Mouse (Mus musculus): ENCODE measurements around the gene Rgs6. TPM values are rescaled to one million over a fixed set of nuclear protein-coding genes. Genes with fewer than 3 reads are reported as not detected.

Rgs6 gene
- polyA plus RNA-seq, 1 experiment from 2014 or later, result 7.4 TPM

DNA sequence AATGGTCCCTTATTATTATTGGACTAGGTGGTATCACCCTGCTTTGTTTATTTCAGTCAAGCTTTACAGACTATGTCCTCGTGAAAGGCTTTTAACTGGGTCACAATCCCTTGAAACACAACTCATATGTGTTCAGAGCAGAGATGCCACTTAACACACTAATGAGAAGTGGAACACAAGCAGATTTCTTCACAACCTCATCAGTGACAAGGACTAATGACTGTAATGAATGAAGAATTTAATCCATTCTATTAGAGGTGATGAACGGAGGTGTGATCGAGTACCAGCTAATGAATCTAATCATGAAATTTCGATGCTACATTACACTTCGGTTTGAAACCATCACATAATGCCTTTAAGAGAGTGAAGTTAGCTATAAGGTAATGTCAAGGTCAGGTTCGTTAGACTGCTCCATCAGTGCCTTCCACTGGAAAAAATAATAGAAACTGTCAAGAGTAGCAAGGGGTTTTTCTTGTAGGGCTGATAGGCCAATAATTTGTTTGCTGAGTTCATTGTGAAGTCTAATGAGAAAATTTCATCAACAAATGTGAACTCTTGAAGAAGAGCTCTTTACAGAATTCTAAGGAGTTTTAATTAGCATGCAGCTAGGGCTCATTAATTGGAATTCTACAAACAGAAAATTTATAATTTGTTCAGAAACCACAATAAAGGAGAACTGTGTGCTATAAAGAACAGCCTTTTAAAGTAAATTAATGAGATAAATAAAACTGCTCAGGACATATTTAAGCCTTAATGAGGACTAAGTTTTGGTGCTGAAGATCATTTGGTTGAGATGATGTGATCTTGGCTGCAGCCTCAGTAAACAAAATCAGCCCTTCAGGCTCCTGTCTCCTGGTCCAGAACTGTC is 307.1 kb downstream of the Rgs6 start:
- 76% methylated on average over 6 of the region's 6 CpGs for WGBS
- H3K27ac ChIP-seq (ENCODE audit: low read depth, low read length), result no peak overlapping the region
- no peaks in the 10 kb centered on the region for H3K4me1 ChIP-seq (ENCODE audit: control insufficient read depth, insufficient read depth, low read length)
- no peaks in the 10 kb centered on the region for H3K36me3 ChIP-seq (ENCODE audit: control insufficient read depth, insufficient read depth, low read length)
- H3K9ac ChIP-seq (replicated peaks; ENCODE audit: low read depth, low read length), result no peak overlapping the region
- H3K4me3 ChIP-seq (ENCODE audit: low read depth, low read length), result no peak overlapping the region
- no peak overlapping the region for H3K4me2 ChIP-seq (ENCODE audit: low read depth, low read length)
- H3K9me3 ChIP-seq (ENCODE audit: control insufficient read depth, low read length), result no peaks in the 10 kb centered on the region
- ATAC-seq (ENCODE audit: low read depth), result no peak
- H3K27me3 ChIP-seq (ENCODE audit: control insufficient read depth, insufficient read depth, low read length), result no peaks in the 10 kb centered on the region

DNA sequence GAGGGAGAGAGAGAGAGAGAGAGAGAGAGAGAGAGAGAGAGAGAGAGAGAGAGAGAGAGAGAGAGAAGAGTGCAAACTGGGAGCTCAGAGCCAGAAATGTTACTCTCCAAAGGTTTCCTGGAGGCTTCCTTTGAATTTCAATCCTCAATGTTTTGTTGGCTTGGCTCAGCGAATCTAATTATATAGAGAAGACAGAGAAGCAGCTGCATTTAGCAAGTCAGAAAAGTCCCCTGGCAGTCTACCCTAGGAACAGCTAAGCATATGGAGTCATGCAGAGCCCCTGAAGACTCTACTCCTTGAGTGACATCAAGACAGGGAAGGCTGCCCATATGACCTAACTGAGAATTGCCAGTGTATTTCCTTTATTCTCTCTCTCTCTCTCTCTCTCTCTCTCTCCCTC is 317.7 kb downstream of the Rgs6 start:
- Histone ChIP-seq H3K4me1 (ENCODE audit: control insufficient read depth, insufficient read depth, low read length) (no peaks in the 10 kb centered on the region), H3K27ac (ENCODE audit: low read depth, low read length) (no peak overlapping the region), H3K9ac (replicated peaks; ENCODE audit: low read depth, low read length) (no peak overlapping the region), H3K36me3 (ENCODE audit: control insufficient read depth, insufficient read depth, low read length) (no peaks in the 10 kb centered on the region), H3K4me2 (ENCODE audit: low read depth, low read length) (no peak overlapping the region), H3K9me3 (ENCODE audit: control insufficient read depth, low read length) (no peaks in the 10 kb centered on the region), H3K27me3 (ENCODE audit: control insufficient read depth, insufficient read depth, low read length) (no peaks in the 10 kb centered on the region), H3K4me3 (ENCODE audit: low read depth, low read length) (no peak overlapping the region)
- 65% methylated on average over 1 of the region's 1 CpGs for WGBS
- no peak for ATAC-seq (ENCODE audit: low read depth)

DNA sequence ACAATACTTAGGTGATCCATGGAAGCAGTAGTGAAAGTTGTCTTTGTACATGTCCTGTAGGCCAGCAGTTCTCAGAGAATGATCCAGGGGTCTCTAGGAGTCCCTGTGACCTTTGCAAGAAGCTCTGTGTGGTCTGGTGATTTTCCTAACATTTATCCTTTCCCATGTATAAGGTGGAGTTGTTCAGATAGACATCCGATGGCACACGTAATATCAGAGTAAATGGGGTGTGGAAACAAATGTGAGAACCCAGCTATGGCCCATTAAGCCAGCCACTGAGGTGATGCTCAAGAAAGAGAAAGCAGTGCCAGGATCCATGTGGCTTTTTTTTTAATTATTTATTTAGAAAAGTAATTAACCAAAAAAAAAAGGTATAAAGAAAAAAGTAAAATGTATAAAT is 322.8 kb downstream of the Rgs6 start:
- Histone ChIP-seq H3K9me3 (ENCODE audit: control insufficient read depth, low read length) (no peaks in the 10 kb centered on the region), H3K27ac (ENCODE audit: low read depth, low read length) (no peak overlapping the region), H3K9ac (replicated peaks; ENCODE audit: low read depth, low read length) (no peak overlapping the region), H3K27me3 (ENCODE audit: control insufficient read depth, insufficient read depth, low read length) (no peaks in the 10 kb centered on the region), H3K4me3 (ENCODE audit: low read depth, low read length) (no peak overlapping the region), H3K36me3 (ENCODE audit: control insufficient read depth, insufficient read depth, low read length) (no peaks in the 10 kb centered on the region), H3K4me1 (ENCODE audit: control insufficient read depth, insufficient read depth, low read length) (no peaks in the 10 kb centered on the region), H3K4me2 (ENCODE audit: low read depth, low read length) (no peak overlapping the region)
- no peak for ATAC-seq (ENCODE audit: low read depth)
- 72% methylated on average over 2 of the region's 2 CpGs for WGBS

DNA sequence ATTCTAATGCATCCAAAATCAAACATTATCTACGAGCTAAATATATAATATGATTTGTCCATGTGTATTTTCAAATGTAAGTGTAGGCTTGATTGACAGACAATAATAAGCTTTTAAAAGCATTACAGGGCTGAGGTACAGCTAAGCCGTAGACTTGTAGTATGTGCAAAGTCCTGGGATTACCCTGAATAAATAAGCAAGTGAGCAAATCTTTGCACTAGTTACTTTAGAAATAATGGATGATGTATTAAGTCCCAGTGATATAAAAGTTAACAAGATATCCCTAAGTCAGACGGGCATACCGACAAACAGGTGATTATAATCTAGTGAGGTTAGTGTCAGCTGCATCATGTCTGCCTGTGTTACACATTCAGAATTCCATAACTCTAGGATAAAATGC is 326.0 kb downstream of the Rgs6 start:
- H3K36me3 ChIP-seq (ENCODE audit: control insufficient read depth, insufficient read depth, low read length), result no peaks in the 10 kb centered on the region
- no peaks in the 10 kb centered on the region for H3K4me1 ChIP-seq (ENCODE audit: control insufficient read depth, insufficient read depth, low read length)
- H3K27ac ChIP-seq (ENCODE audit: low read depth, low read length), result no peak overlapping the region
- H3K4me2 ChIP-seq (ENCODE audit: low read depth, low read length), result no peak overlapping the region
- H3K27me3 ChIP-seq (ENCODE audit: control insufficient read depth, insufficient read depth, low read length), result no peaks in the 10 kb centered on the region
- H3K4me3 ChIP-seq (ENCODE audit: low read depth, low read length), result no peak overlapping the region
- no peak for ATAC-seq (ENCODE audit: low read depth)
- no peak overlapping the region for H3K9ac ChIP-seq (replicated peaks; ENCODE audit: low read depth, low read length)
- no peaks in the 10 kb centered on the region for H3K9me3 ChIP-seq (ENCODE audit: control insufficient read depth, low read length)
- WGBS, result 89% methylated on average over 4 of the region's 4 CpGs

DNA sequence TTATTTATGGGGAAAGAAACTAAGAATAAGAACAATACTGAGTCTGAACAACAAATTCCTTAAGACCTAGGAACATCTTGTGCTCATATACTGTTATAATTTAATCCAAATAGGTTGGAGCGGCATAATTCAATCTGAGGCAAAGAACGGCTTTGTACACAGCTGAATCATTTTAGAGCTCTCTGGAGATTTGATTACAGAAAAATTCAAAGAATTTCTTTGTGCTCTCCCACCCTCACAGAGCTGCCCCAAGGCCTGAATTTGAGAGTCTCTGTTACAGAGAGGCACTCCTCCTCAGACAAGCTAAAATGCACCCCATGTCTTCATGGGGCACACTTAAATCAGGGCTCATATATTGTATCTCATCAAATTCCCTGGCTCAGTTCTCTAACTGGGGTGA is 332.1 kb downstream of the Rgs6 start:
- Histone ChIP-seq H3K4me3 (ENCODE audit: low read depth, low read length) (no peak overlapping the region), H3K9me3 (ENCODE audit: control insufficient read depth, low read length) (no peaks in the 10 kb centered on the region), H3K27me3 (ENCODE audit: control insufficient read depth, insufficient read depth, low read length) (no peaks in the 10 kb centered on the region), H3K9ac (replicated peaks; ENCODE audit: low read depth, low read length) (no peak overlapping the region), H3K36me3 (ENCODE audit: control insufficient read depth, insufficient read depth, low read length) (no peaks in the 10 kb centered on the region), H3K4me2 (ENCODE audit: low read depth, low read length) (no peak overlapping the region), H3K27ac (ENCODE audit: low read depth, low read length) (no peak overlapping the region), H3K4me1 (ENCODE audit: control insufficient read depth, insufficient read depth, low read length) (no peaks in the 10 kb centered on the region)
- no peak for ATAC-seq (ENCODE audit: low read depth)
- WGBS, result 31% methylated on average over 2 of the region's 2 CpGs

DNA sequence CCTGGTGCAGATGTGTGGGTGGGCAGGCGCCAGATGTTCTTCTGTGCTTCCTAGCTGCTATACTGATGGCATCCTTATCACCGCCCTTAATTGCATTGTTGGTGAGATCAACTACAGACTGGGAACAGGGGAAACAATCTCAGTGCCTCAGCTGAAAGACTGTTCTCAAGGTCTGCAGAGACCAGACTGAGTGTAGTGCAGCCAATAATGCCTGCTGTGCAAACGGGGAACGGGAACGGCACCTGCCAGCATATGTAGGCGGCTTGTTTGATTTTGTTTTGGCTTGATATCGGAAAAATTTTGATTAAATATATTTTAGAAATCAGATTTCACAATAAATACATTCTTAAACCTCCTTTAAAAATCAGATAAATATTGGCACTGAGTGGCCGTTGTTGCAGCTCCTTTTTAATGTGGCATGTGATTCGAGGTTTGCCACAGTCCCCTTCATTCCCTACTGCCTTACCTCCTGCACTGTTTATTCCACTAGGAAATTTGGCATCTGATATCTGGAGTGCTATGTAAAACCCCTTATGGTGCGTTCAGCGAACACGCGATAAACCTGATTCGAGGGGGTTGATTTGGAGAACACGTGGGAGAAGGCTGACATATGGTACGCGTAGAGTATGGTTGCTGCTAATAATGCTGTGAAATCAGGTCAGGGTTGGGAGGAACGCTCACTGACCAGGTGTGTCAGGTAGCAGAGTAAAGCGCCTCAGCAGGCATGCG is 333.4 kb downstream of the Rgs6 start:
- H3K4me2 ChIP-seq (ENCODE audit: low read depth, low read length), result no peak overlapping the region
- H3K4me3 ChIP-seq (ENCODE audit: low read depth, low read length), result no peak overlapping the region
- no peaks in the 10 kb centered on the region for H3K9me3 ChIP-seq (ENCODE audit: control insufficient read depth, low read length)
- H3K4me1 ChIP-seq (ENCODE audit: control insufficient read depth, insufficient read depth, low read length), result no peaks in the 10 kb centered on the region
- no peaks in the 10 kb centered on the region for H3K36me3 ChIP-seq (ENCODE audit: control insufficient read depth, insufficient read depth, low read length)
- ATAC-seq (ENCODE audit: low read depth), result no peak
- H3K9ac ChIP-seq (replicated peaks; ENCODE audit: low read depth, low read length), result no peak overlapping the region
- WGBS, result 94% methylated on average over 20 of the region's 20 CpGs
- no peaks in the 10 kb centered on the region for H3K27me3 ChIP-seq (ENCODE audit: control insufficient read depth, insufficient read depth, low read length)
- no peak overlapping the region for H3K27ac ChIP-seq (ENCODE audit: low read depth, low read length)

DNA sequence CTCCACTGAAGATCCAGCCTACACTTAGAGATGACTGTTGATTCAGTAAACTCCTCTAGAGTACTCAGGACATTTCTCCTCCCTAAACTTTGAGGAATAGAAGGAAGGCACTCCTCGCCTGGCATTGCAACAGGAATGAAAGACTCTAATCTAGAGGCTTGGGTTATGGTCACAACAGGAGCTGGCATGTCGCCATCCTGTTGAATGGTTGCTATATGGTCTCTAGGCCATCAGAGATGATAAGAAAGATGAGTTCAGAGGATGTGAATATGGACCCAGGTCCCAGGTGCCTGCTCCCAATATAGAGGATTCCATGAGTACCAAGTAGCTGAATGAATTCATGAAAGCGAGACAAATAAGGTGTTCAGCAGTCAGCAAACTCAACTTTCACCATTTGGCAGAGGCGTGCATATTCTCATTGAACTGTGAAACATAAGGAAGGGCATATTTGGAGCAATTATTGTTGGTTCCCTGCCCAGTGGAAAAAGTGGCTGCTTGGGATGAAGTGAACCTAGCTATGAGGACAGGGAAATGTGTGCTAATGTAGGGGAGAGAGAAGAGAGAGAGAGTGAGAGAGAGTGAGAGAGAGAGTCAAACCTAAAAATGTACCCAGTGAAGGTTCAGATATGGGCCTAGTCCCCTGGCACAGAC is 334.9 kb downstream of the Rgs6 start:
- no peak for ATAC-seq (ENCODE audit: low read depth)
- 88% methylated on average over 4 of the region's 4 CpGs for WGBS

DNA sequence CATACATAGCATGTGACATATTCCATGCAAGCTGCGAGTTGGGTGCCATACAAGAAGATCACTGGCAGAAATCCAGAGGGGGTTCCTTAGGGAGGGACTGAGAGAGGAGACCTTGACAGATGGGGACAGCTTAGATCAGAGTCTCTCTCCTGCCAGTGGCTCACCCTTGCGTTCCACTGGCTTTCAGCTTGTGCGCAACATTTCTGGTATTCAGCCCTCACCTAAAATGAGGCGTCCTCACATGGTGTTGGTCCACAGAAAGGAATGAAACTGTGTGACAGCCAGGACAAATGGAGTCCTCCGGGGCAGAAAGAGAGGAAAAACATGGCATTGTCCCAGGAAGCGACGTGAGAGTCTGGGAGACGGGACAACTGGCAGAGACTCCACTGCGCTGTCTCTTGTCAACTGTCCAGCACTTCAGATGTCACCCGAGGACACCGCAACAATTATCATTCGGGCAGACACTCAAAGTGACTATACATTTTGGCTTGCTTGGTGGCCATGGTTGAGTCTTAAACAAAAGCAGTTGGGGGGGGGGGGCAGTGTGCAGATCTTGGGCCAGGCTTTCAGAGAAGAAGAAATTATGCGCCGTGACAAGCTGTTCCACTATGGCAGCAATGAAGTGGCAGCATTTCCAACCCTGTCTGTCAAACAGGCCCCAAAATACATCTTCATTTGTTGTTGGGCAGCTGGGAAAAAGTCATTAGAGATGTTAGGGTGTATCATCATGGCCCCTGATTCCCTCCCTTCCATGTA is 344.8 kb downstream of the Rgs6 start:
- Histone ChIP-seq H3K4me2 (ENCODE audit: low read depth, low read length) (no peak overlapping the region), H3K4me1 (ENCODE audit: control insufficient read depth, insufficient read depth, low read length) (no peaks in the 10 kb centered on the region), H3K4me3 (ENCODE audit: low read depth, low read length) (no peak overlapping the region), H3K27ac (ENCODE audit: low read depth, low read length) (no peak overlapping the region), H3K27me3 (ENCODE audit: control insufficient read depth, insufficient read depth, low read length) (no peaks in the 10 kb centered on the region), H3K9me3 (ENCODE audit: control insufficient read depth, low read length) (no peaks in the 10 kb centered on the region), H3K36me3 (ENCODE audit: control insufficient read depth, insufficient read depth, low read length) (no peaks in the 10 kb centered on the region), H3K9ac (replicated peaks; ENCODE audit: low read depth, low read length) (no peak overlapping the region)
- no peak for ATAC-seq (ENCODE audit: low read depth)
- 72% methylated on average over 14 of the region's 14 CpGs for WGBS

More for the DNA sequence above, 334.9 kb downstream of the Rgs6 start:
- Histone ChIP-seq H3K27ac (ENCODE audit: low read depth, low read length) (no peak overlapping the region), H3K27me3 (ENCODE audit: control insufficient read depth, insufficient read depth, low read length) (no peaks in the 10 kb centered on the region), H3K4me3 (ENCODE audit: low read depth, low read length) (no peak overlapping the region), H3K9ac (replicated peaks; ENCODE audit: low read depth, low read length) (no peak overlapping the region), H3K36me3 (ENCODE audit: control insufficient read depth, insufficient read depth, low read length) (no peaks in the 10 kb centered on the region), H3K4me2 (ENCODE audit: low read depth, low read length) (no peak overlapping the region), H3K9me3 (ENCODE audit: control insufficient read depth, low read length) (no peaks in the 10 kb centered on the region), H3K4me1 (ENCODE audit: control insufficient read depth, insufficient read depth, low read length) (no peaks in the 10 kb centered on the region)

Measured in neural tube, embryonic 14.5 days (tissue).